Mouse (Mus musculus) midbrain, embryonic 16.5 days (tissue): ENCODE results near the gene Yes1. TPM values are rescaled to one million over a fixed set of nuclear protein-coding genes. Genes with fewer than 3 reads are reported as not detected.
"Not testable (repeated sequence)": the region's sequence is repeated elsewhere in the genome, so short reads cannot be mapped to it uniquely, and the experiment has no call there.

Experiments
- ATAC-seq: fragments of 200-750 bp; cut with Nextera tagmentation; 2 replicates; pipeline ENCODE4 v1.8.0; 2017; ENCODE audit warnings: moderate TSS enrichment
- H3K27ac ChIP-seq: fragments of 300-500 bp; sonication (generic); 2 replicates; pipeline ENCODE4 v1.5.1; 2014; ENCODE audit warnings: mild to moderate bottlenecking, low read length, mixed read lengths
- H3K27me3 ChIP-seq: fragments of 300-500 bp; sonication (generic); 2 replicates; pipeline ENCODE4 v1.6.1; 2014; ENCODE audit warnings: low read depth, low read length, mixed read lengths; ENCODE audit not compliant: control insufficient read depth, insufficient read depth
- H3K36me3 ChIP-seq: fragments of 300-500 bp; sonication (generic); 2 replicates; pipeline ENCODE4 v1.6.1; 2014; ENCODE audit warnings: mild to moderate bottlenecking, low read length, moderate library complexity, mixed read lengths; ENCODE audit not compliant: control insufficient read depth, insufficient read depth
- H3K4me1 ChIP-seq: fragments of 300-500 bp; sonication (generic); 2 replicates; pipeline ENCODE4 v1.6.1; 2014; ENCODE audit warnings: mild to moderate bottlenecking, low read length, mixed read lengths; ENCODE audit not compliant: control insufficient read depth, insufficient read depth
- H3K4me2 ChIP-seq: fragments of 300-500 bp; sonication (generic); 2 replicates; pipeline ENCODE4 v1.6.1; 2014; ENCODE audit warnings: mild to moderate bottlenecking, low read length, mixed read lengths
- H3K4me3 ChIP-seq: fragments of 300-500 bp; sonication (generic); 2 replicates; pipeline ENCODE4 v1.5.1; 2014; ENCODE audit warnings: low read depth, mild to moderate bottlenecking, low read length, moderate library complexity, mixed read lengths
- H3K9ac ChIP-seq: fragments of 300-500 bp; sonication (generic); 2 replicates; pipeline ENCODE4 v1.6.1; 2014; ENCODE audit warnings: low read depth, low read length, mixed read lengths
- H3K9me3 ChIP-seq: fragments of 300-500 bp; sonication (generic); replicated peaks from 2 replicates; pipeline ENCODE4 v1.6.1; 2014; ENCODE audit warnings: mild to moderate bottlenecking, low read length, mixed read lengths; ENCODE audit not compliant: control insufficient read depth, poor library complexity, severe bottlenecking
- WGBS: fragments of 180-500 bp; shearing (Covaris S2); extraction: QIAGEN DNeasy Blood & Tissue Kit; methylation state at CpG from one replicate; pipeline ENCODE4 v1.1.7; 2014; 5-methylcytosine and 5-hydroxymethylcytosine counted together
- polyA plus RNA-seq: library from polyadenylated mRNA; unstranded; fragments of >200 nt; fragmentation: Nextera tagmentation; extraction: Ambion mirVana; gene quantifications from 2 replicates; pipeline ENCODE4 v1.2.1, GENCODE M21; 2015

Gene Yes1
- polyA plus RNA-seq, 1 experiment from 2014 or later = 18.6 TPM

- Histone ChIP-seq H3K36me3 (no peaks in the 10 kb centered on the region), H3K9ac (peak overlapping the region; percentile 83), H3K27ac (peak overlapping the region; percentile 86), H3K27me3 (no peaks in the 10 kb centered on the region), H3K9me3 (no peaks in the 10 kb centered on the region), H3K4me3 (peak overlapping the region; percentile 71), H3K4me2 (peak overlapping the region; percentile 90), H3K4me1 (peaks cover 9% of the 10 kb centered on the region)
- ATAC-seq = peak; percentile 99
- 1% methylated on average over 55 of the region's 55 CpGs for WGBS
These were observed 102.9 kb downstream of the Yes1 start for GRCm38 (mm10) chr5:32713703-32714467.

- Histone ChIP-seq H3K4me2 (no peak overlapping the region), H3K27ac (no peak overlapping the region), H3K4me3 (no peak overlapping the region), H3K4me1 (peaks cover 5% of the 10 kb centered on the region), H3K9me3 (no peaks in the 10 kb centered on the region), H3K36me3 (no peaks in the 10 kb centered on the region), H3K9ac (no peak overlapping the region), H3K27me3 (no peaks in the 10 kb centered on the region)
- no peak for ATAC-seq
- WGBS = 56% methylated on average over 1 of the region's 1 CpGs
These were observed 106.8 kb downstream of the Yes1 start for GRCm38 (mm10) chr5:32717726-32718125.

- no peaks in the 10 kb centered on the region for H3K27me3 ChIP-seq
- no peak overlapping the region for H3K27ac ChIP-seq
- H3K4me1 ChIP-seq = no peaks in the 10 kb centered on the region
- no peak overlapping the region for H3K4me2 ChIP-seq
- no peak overlapping the region for H3K9ac ChIP-seq
- H3K9me3 ChIP-seq = no peaks in the 10 kb centered on the region
- 70% methylated on average over 6 of the region's 6 CpGs for WGBS
- ATAC-seq = no peak
- H3K4me3 ChIP-seq = no peak overlapping the region
- no peaks in the 10 kb centered on the region for H3K36me3 ChIP-seq
These were observed 107.9 kb downstream of the Yes1 start for GRCm38 (mm10) chr5:32718916-32719315.

- H3K36me3 ChIP-seq = no peaks in the 10 kb centered on the region
- ATAC-seq = no peak
- H3K4me2 ChIP-seq = no peak overlapping the region
- no peak overlapping the region for H3K9ac ChIP-seq
- H3K27me3 ChIP-seq = no peaks in the 10 kb centered on the region
- no peak overlapping the region for H3K4me3 ChIP-seq
- no peaks in the 10 kb centered on the region for H3K9me3 ChIP-seq
- no peaks in the 10 kb centered on the region for H3K4me1 ChIP-seq
- 91% methylated on average over 9 of the region's 9 CpGs for WGBS
- no peak overlapping the region for H3K27ac ChIP-seq
These were observed 109.4 kb downstream of the Yes1 start for GRCm38 (mm10) chr5:32720416-32720815.

- WGBS = 76% methylated on average over 3 of the region's 3 CpGs
- no peak for ATAC-seq
- no peak overlapping the region for H3K4me2 ChIP-seq
- H3K27ac ChIP-seq = no peak overlapping the region
- H3K27me3 ChIP-seq = no peaks in the 10 kb centered on the region
- H3K4me3 ChIP-seq = no peak overlapping the region
- H3K9ac ChIP-seq = 0 out of 2 replicates have a peak overlapping the region, but pooled peaks have one; percentile 14
- H3K4me1 ChIP-seq = no peaks in the 10 kb centered on the region
- H3K36me3 ChIP-seq = no peaks in the 10 kb centered on the region
- no peaks in the 10 kb centered on the region for H3K9me3 ChIP-seq
These were observed 110.3 kb downstream of the Yes1 start for GRCm38 (mm10) chr5:32721316-32721715.

- Histone ChIP-seq H3K27ac (no peak overlapping the region), H3K9me3 (no peaks in the 10 kb centered on the region), H3K4me3 (no peak overlapping the region), H3K9ac (no peak overlapping the region), H3K36me3 (no peaks in the 10 kb centered on the region), H3K4me1 (no peaks in the 10 kb centered on the region), H3K27me3 (no peaks in the 10 kb centered on the region), H3K4me2 (no peak overlapping the region)
- no peak for ATAC-seq
- WGBS = 71% methylated on average over 7 of the region's 7 CpGs
These were observed 111.3 kb downstream of the Yes1 start for GRCm38 (mm10) chr5:32722263-32722662.

GRCm38 (mm10) chr5:32722711-32723110 is 111.7 kb downstream of the Yes1 start:
- H3K9ac ChIP-seq, H3K9me3 ChIP-seq, ATAC-seq, H3K27me3 ChIP-seq, H3K27ac ChIP-seq, H3K36me3 ChIP-seq, H3K4me3 ChIP-seq, H3K4me2 ChIP-seq, H3K4me1 ChIP-seq: not testable (repeated sequence)
- 84% methylated on average over 8 of the region's 8 CpGs for WGBS

GRCm38 (mm10) chr5:32723981-32724380 is 113.0 kb downstream of the Yes1 start:
- no peak overlapping the region for H3K4me2 ChIP-seq
- H3K27me3 ChIP-seq = no peaks in the 10 kb centered on the region
- H3K4me3 ChIP-seq = no peak overlapping the region
- H3K36me3 ChIP-seq = no peaks in the 10 kb centered on the region
- H3K9me3 ChIP-seq = no peaks in the 10 kb centered on the region
- no peak overlapping the region for H3K9ac ChIP-seq
- 93% methylated on average over 7 of the region's 7 CpGs for WGBS
- no peak overlapping the region for H3K27ac ChIP-seq
- ATAC-seq = no peak
- no peaks in the 10 kb centered on the region for H3K4me1 ChIP-seq

- not testable (repeated sequence) for H3K9ac ChIP-seq, H3K36me3 ChIP-seq, H3K27me3 ChIP-seq, H3K4me3 ChIP-seq, ATAC-seq, H3K4me1 ChIP-seq, H3K27ac ChIP-seq, H3K9me3 ChIP-seq, H3K4me2 ChIP-seq
- 72% methylated on average over 3 of the region's 3 CpGs for WGBS
These were observed 114.4 kb downstream of the Yes1 start for GRCm38 (mm10) chr5:32725397-32725796.
